Mouse (Mus musculus): ENCODE data around the gene Dhps.
A peak's percentile ranks its signal among the peaks of the same experiment; 100 is the strongest.
"Not testable (repeated sequence)": the region's sequence is repeated elsewhere in the genome, so short reads cannot be mapped to it uniquely, and the experiment has no call there.

The Dhps gene

DNA sequence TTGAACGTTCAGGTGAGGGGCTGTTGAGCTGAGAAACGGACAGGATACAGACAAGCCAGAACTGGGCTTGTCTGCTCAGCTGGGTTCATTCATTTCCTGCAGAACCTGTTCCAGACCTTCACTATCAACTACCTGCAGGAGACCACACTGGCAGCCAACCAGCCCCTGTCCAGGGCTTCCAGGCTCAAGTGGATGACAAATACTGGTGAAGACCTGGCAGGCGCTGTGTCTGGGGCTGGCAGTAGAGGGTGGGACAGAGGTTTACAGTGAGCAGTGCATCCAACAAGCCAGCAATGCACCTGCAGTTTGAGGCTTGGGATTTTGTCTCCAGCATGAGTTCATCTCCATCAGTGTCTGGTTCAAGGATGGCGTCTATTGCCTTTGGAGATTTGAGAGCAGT is 25.3 kb downstream of the Dhps start:
- no peak for DNase-seq

DNA sequence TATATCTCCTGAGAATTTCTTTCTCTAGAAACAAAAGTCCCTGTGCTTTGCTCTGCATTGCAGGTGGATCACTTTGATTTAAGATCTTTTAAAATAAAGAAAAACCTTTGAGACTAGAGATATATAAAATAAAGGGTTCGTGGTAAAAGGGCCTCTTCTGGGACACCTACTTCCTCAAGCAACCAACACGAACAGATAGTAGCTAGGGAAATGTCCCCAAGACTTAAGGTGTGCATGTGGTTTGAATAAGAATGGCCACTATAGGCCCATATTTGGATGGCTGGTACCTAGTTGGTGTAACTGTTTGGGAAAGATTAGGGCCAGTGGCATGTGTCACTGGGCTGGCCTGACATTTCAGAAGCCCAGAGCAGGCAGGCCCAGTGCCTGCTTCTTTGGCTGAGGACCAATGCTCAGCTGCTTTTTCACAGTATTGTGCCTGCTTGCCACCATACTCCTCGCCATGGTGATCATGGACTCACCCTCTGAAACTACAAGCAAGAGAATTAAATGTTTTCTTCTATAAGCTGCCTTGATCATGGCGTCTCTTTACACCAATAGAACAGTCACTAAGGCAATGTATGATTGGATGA is 28.6 kb downstream of the Dhps start:
- no peak for DNase-seq

DNA sequence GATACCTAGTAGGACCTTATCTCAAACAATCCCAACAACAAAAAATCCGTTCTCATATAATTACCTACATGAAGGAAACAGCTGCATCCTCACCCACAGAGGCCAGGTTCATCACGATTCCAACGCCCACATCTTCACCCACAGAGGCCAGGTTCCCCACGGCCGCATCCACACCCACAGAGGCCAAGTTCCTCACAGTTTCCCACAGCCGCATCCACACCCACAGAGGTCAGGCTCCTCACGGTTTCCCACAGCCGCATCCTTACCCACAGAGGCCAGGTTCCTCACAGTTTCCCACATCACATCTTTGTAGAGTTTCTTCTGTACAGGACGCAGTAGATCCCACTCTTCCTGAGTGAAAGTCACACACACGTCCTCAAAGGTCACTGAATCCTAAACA is 41.7 kb downstream of the Dhps start:
- DNase-seq, result no peak

DNA sequence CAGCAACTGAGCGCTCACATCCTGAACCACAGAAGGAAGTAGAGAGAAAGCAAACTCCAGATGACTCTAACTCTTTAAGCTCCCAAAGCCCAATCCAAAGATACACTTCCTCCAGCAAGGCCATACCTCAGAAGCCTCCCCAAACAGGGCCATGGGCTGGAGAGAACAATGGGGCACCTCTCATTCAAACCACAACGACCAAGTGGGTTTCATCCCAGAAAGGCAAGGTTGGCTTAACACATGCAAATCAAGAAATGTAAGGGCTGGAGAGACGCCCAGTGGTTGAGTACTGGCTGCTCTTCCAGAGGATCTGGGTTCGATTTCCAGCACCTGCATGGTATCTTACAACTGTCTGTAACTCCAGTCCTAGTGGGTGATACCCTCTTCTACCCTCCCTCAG is 43.9 kb downstream of the Dhps start:
- DNase-seq, result no peak

DNA sequence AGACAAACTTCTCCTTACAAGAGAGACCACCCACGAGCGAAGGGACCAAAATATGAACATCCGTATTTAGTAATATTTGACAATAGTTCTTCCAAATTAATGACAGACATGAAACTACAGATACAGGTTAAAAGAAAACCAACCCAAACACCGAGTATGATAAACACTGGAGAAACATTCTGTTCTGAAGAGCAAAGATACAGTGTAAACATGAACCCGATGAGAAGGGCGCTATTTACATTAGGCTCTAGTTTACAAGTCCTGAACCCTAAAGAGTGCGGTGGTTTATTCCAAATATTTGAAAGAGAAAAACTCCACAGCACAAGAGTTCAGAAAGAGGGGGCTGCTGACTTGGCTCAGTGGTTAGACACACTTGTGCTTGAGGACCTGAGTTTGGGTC is 45.4 kb downstream of the Dhps start:
- no peak for DNase-seq

DNA sequence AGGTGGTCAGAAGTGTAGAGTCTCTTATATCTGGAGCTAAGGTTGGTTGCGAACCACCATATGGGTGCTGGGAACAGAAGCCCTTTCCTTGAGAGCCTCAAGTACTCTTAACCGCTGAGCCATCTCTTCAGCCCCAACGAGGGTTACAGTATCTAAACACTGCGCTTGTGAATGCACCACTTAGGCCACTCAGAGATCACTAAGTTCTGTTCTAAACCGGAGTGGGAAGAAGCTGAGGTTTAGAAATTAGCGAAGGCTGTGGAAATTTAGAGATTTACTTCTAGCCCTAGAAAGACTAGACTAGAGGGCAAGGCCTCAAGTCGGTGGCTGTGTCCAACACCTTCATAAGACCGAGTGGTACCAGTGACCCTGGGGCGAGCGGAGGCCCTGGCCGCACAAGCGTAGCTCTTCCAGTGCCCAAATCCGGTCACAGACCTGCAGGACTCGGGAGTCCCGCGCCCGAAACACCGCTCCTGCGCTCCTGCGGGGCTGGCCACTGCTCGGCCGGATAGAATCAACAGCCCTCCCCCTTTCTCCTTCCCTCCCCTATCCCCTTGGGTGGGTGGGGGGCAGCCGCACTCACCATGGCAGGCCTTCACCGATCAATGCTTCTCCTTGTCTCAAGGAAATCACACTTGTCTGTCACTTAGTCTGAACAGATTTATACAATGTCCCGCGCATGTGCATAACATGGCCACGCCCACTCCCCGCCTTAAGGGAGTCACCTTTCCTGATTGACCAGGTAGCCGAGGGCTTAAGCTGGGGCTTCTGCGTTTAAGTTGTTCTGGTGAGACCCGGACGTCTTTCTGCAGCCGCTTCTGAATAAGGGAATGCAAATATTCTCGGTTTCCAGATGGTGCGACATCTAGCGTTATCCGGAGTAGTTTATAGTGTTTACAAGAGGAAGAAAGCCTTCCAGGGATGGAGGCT is 47.8 kb downstream of the Dhps start:
- peak; percentile 76 for DNase-seq

DNA sequence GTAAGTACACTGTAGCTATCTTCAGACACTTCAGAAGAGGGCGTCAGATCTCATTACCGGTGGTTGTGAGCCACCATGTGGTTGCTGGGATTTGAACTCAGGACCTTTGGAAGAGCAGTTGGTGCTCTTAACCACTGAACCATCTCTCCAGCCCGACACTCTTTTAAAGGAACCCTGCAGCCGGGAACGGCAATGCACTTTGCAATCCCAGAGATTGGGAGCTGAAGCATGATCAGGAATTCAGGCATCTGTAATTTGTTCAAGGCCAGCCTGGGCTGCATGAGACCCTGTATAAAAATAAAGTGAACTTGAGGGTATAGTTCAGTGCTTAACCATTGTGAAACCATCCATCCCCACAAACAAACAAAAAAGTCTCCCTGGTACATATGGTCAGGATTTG is 48.7 kb downstream of the Dhps start:
- DNase-seq, result not testable (repeated sequence)

DNA sequence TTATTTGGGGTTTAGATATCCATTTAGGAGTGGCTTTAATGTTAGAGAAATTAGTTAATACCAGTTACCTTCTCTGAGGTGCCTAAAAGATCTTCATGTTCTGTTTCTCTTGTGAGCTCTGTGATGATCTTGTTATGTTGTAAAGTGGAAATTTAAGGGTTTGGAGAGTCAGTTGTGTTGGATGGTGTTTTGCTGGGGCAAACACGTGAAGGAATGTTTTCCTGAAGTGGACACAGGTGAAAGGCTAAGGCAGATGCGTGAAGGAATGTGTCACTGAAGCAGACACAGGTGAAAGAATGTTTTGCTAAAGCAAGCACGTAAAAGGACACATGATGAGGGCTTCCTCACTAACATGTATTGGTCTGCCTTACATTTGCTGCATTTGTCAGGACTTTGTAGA is 51.4 kb downstream of the Dhps start, which contains the start of gene Zfp791:
TSS of gene Zfp791 (minus strand) at position 101 of the 400 bp plus-strand sequence.
- no peak for DNase-seq

DNA sequence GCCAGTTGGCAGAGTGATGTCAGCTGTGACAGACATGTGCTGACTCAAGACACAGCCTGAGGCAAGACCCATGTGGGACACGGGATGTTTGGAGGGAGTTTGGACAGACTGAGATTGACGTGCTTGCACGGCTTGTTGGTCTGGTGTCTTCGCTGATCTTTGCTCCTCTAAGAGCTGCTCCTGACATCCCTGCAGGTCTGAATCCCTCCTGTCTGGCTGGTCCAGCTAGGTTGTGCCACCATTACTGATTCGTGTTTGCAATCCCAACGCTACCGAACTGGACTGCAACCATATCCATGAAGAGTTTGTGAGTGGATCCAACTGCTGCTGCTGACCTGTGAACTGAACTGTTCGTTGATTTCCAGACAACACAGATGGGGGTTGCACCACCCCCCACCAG is 52.1 kb downstream of the Dhps start:
- no peak for DNase-seq

All from right cerebral cortex, postnatal 14 days (tissue).